Mouse (Mus musculus) CD4-positive naive resting alpha-beta T cell, adult 57 days (primary cell): Measurements from ENCODE around the gene Rdx. TPM values are rescaled to one million over a fixed set of nuclear protein-coding genes. Genes with fewer than 3 reads are reported as not detected.

Experiments
- total RNA-seq: library from RNA; stranded (reverse); gene quantifications from one replicate; pipeline ENCODE4 v1.2.4, GENCODE M21; 2023

The Rdx gene
- total RNA-seq, result 65.4 TPM

GRCm38 (mm10) chr9:52047129-52047820, at the start of gene Rdx:
Gene Rdx, plus strand, starts transcription at chr9:52047173.

Other genes with a start within 250 kb of the Rdx start
- 16.0 TPM for gene Fdx1, start 83.6 kb upstream of the Rdx start, total RNA-seq
- 0.65 TPM for gene Zc3h12c, start 121.4 kb downstream of the Rdx start, total RNA-seq